Mouse (Mus musculus) limb, embryonic 14.5 days (tissue): ENCODE results near the gene Tctn1. TPM values are rescaled to one million over a fixed set of nuclear protein-coding genes. Genes with fewer than 3 reads are reported as not detected.

Source experiments
- ATAC-seq: fragments of 200-750 bp; cut with Nextera tagmentation; 2 replicates; pipeline ENCODE4 v1.8.0; 2017; ENCODE audit warnings: low read depth, moderate number of reproducible peaks, moderate TSS enrichment; ENCODE audit not compliant: low FRiP score
- DNase-seq: peaks from one replicate; pipeline ENCODE4 v3.0.0-alpha.2; 2015; ENCODE audit warnings: low spot score
- H3K27ac ChIP-seq: fragments of 300-500 bp; sonication (generic); replicated peaks from 2 replicates; pipeline ENCODE4 v1.5.1; 2014; ENCODE audit warnings: low read depth, mild to moderate bottlenecking, low read length, moderate library complexity, mixed read lengths
- H3K27me3 ChIP-seq: fragments of 300-500 bp; sonication (generic); 2 replicates; pipeline ENCODE4 v1.6.1; 2014; ENCODE audit warnings: low read length, mixed read lengths; ENCODE audit not compliant: control insufficient read depth, insufficient read depth
- H3K36me3 ChIP-seq: fragments of 300-500 bp; sonication (generic); 2 replicates; pipeline ENCODE4 v1.6.1; 2014; ENCODE audit warnings: mild to moderate bottlenecking, low read length, moderate library complexity, mixed read lengths; ENCODE audit not compliant: control insufficient read depth, insufficient read depth
- H3K4me1 ChIP-seq: fragments of 300-500 bp; sonication (generic); 2 replicates; pipeline ENCODE4 v1.6.1; 2014; ENCODE audit warnings: antibody characterized with exemption, low read length, mixed read lengths; ENCODE audit not compliant: control insufficient read depth, insufficient read depth
- H3K4me2 ChIP-seq: fragments of 300-500 bp; sonication (generic); replicated peaks from 2 replicates; pipeline ENCODE4 v1.6.1; 2014; ENCODE audit warnings: low read depth, mild to moderate bottlenecking, low read length, moderate library complexity; ENCODE audit not compliant: severe bottlenecking
- H3K4me3 ChIP-seq: fragments of 300-500 bp; sonication (generic); replicated peaks from 2 replicates; pipeline ENCODE4 v1.5.1; 2014; ENCODE audit warnings: low read length
- H3K9ac ChIP-seq: fragments of 300-500 bp; sonication (generic); 2 replicates; pipeline ENCODE4 v1.6.1; 2014; ENCODE audit warnings: mild to moderate bottlenecking, low read depth, low read length, moderate library complexity; ENCODE audit not compliant: severe bottlenecking
- H3K9me3 ChIP-seq: fragments of 300-500 bp; sonication (generic); 2 replicates; pipeline ENCODE4 v1.6.1; 2016; ENCODE audit warnings: low read length; ENCODE audit not compliant: control insufficient read depth
- POLR2A ChIP-seq: fragments of 200-500 bp; IDR thresholded peaks from 2 replicates; pipeline ENCODE4 v1.8.0; 2012; ENCODE audit warnings: inconsistent platforms, mild to moderate bottlenecking, moderate library complexity, borderline replicate concordance; ENCODE audit not compliant: insufficient read depth, insufficient read length; ENCODE audit errors: extremely low read depth
- WGBS: fragments of 180-500 bp; shearing (Covaris S2); extraction: QIAGEN DNeasy Blood & Tissue Kit; methylation state at CpG from one replicate; pipeline ENCODE4 v1.1.7; 2014; 5-methylcytosine and 5-hydroxymethylcytosine counted together
- polyA plus RNA-seq, 2 experiments: library from polyadenylated mRNA; depleted of rRNA in 1 of 2; stranded (reverse) in 1 of 2; unstranded in 1 of 2; fragments of >200 nt; fragmentation: Nextera tagmentation in 1 of 2; extraction: Ambion mirVana in 1 of 2; gene quantifications; 2 replicates each; pipeline versions ENCODE4 v1.2.1 to v1.2.3; 2012 to 2014

The Tctn1 gene
- polyA plus RNA-seq, 2 experiments = 5.5 to 28.3 TPM

GRCm38 (mm10) chr5:122200872-122201271 is 63.4 kb downstream of the Tctn1 start:
- Histone ChIP-seq H3K4me3 (no peak overlapping the region), H3K9me3 (no peaks in the 10 kb centered on the region), H3K36me3 (no peaks in the 10 kb centered on the region), H3K27ac (no peak overlapping the region), H3K4me2 (no peak overlapping the region), H3K9ac (no peak overlapping the region), H3K27me3 (no peaks in the 10 kb centered on the region), H3K4me1 (no peaks in the 10 kb centered on the region)
- ATAC-seq = no peak
- no peak for TF ChIP-seq POLR2A
- WGBS = 91% methylated on average over 4 of the region's 4 CpGs
- no peak for DNase-seq

- no peaks in the 10 kb centered on the region for H3K27me3 ChIP-seq
- TF ChIP-seq POLR2A = no peak
- H3K4me2 ChIP-seq = no peak overlapping the region
- H3K9me3 ChIP-seq = no peaks in the 10 kb centered on the region
- WGBS = 52% methylated on average over 3 of the region's 4 CpGs
- H3K27ac ChIP-seq = no peak overlapping the region
- no peak overlapping the region for H3K4me3 ChIP-seq
- H3K36me3 ChIP-seq = no peaks in the 10 kb centered on the region
- DNase-seq (no peak), ATAC-seq (no peak)
- H3K9ac ChIP-seq = no peak overlapping the region
- H3K4me1 ChIP-seq = no peaks in the 10 kb centered on the region
Observed at GRCm38 (mm10) chr5:122192347-122192746, 71.9 kb downstream of the Tctn1 start.

- H3K4me3 ChIP-seq = no peak overlapping the region
- ATAC-seq (no peak), DNase-seq (no peak)
- no peaks in the 10 kb centered on the region for H3K36me3 ChIP-seq
- no peaks in the 10 kb centered on the region for H3K4me1 ChIP-seq
- no peaks in the 10 kb centered on the region for H3K9me3 ChIP-seq
- TF ChIP-seq POLR2A = no peak
- H3K27me3 ChIP-seq = no peaks in the 10 kb centered on the region
- no peak overlapping the region for H3K27ac ChIP-seq
- WGBS = 72% methylated on average over 12 of the region's 12 CpGs
- no peak overlapping the region for H3K9ac ChIP-seq
- H3K4me2 ChIP-seq = no peak overlapping the region
Observed at GRCm38 (mm10) chr5:122191269-122192063, 72.8 kb downstream of the Tctn1 start.

GRCm38 (mm10) chr5:122190465-122190864 is 73.8 kb downstream of the Tctn1 start:
- WGBS = 75% methylated on average over 7 of the region's 7 CpGs
- no peaks in the 10 kb centered on the region for H3K27me3 ChIP-seq

GRCm38 (mm10) chr5:122189115-122189514 is 75.1 kb downstream of the Tctn1 start:
- Histone ChIP-seq H3K4me2 (no peak overlapping the region), H3K4me3 (no peak overlapping the region), H3K27ac (no peak overlapping the region), H3K9me3 (no peaks in the 10 kb centered on the region), H3K9ac (no peak overlapping the region), H3K36me3 (no peaks in the 10 kb centered on the region), H3K27me3 (no peaks in the 10 kb centered on the region), H3K4me1 (no peaks in the 10 kb centered on the region)
- TF ChIP-seq POLR2A = no peak
- ATAC-seq (no peak), DNase-seq (no peak)
- WGBS = 63% methylated on average over 3 of the region's 3 CpGs

More at GRCm38 (mm10) chr5:122190465-122190864, 73.8 kb downstream of the Tctn1 start:
- Histone ChIP-seq H3K36me3 (no peaks in the 10 kb centered on the region), H3K9me3 (no peaks in the 10 kb centered on the region), H3K27ac (no peak overlapping the region), H3K4me2 (no peak overlapping the region), H3K4me3 (no peak overlapping the region), H3K4me1 (no peaks in the 10 kb centered on the region), H3K9ac (no peak overlapping the region)
- ATAC-seq = no peak
- no peak for DNase-seq
- TF ChIP-seq POLR2A = no peak

Other genes starting within 250 kb of the Tctn1 start
- gene Cux2, start 214.4 kb downstream of the Tctn1 start, polyA plus RNA-seq (2012; rRNA removed) = 6.1 and 8.2 TPM in 2 replicates
- 3.0 and 3.2 TPM in 2 replicates for gene Cux2, start 214.4 kb downstream of the Tctn1 start, polyA plus RNA-seq (2014; fragmentation: Nextera tagmentation; extraction: Ambion mirVana)
- gene Myl2, start 163.5 kb downstream of the Tctn1 start, polyA plus RNA-seq (2012; rRNA removed) = 9.9 and 17.1 TPM in 2 replicates
- 5.3 and 11.2 TPM in 2 replicates for gene Myl2, start 163.5 kb downstream of the Tctn1 start, polyA plus RNA-seq (2014; fragmentation: Nextera tagmentation; extraction: Ambion mirVana)
- 0.09 and 0.21 TPM in 2 replicates for gene Ccdc63, start 123.6 kb downstream of the Tctn1 start, polyA plus RNA-seq (2012; rRNA removed)
- gene Ccdc63, start 123.6 kb downstream of the Tctn1 start, polyA plus RNA-seq (2014; fragmentation: Nextera tagmentation; extraction: Ambion mirVana) = not detected in 2 replicates
- gene Ppp1cc, start 106.2 kb downstream of the Tctn1 start, polyA plus RNA-seq (2012; rRNA removed) = 273 and 275 TPM in 2 replicates
- gene Ppp1cc, start 106.2 kb downstream of the Tctn1 start, polyA plus RNA-seq (2014; fragmentation: Nextera tagmentation; extraction: Ambion mirVana) = 234 TPM in 2 replicates
- 9.6 and 10.4 TPM in 2 replicates for gene Hvcn1, start 57.7 kb downstream of the Tctn1 start, polyA plus RNA-seq (2012; rRNA removed)
- gene Hvcn1, start 57.7 kb downstream of the Tctn1 start, polyA plus RNA-seq (2014; fragmentation: Nextera tagmentation; extraction: Ambion mirVana) = 8.6 and 8.9 TPM in 2 replicates
- gene Pptc7, start 19.9 kb upstream of the Tctn1 start, polyA plus RNA-seq (2012; rRNA removed) = 11.5 and 13.7 TPM in 2 replicates
- gene Pptc7, start 19.9 kb upstream of the Tctn1 start, polyA plus RNA-seq (2014; fragmentation: Nextera tagmentation; extraction: Ambion mirVana) = 7.6 and 8.9 TPM in 2 replicates
- gene Rad9b, start 89.8 kb upstream of the Tctn1 start, polyA plus RNA-seq (2012; rRNA removed) = 17.3 and 19.1 TPM in 2 replicates
- 9.7 and 10.0 TPM in 2 replicates for gene Rad9b, start 89.8 kb upstream of the Tctn1 start, polyA plus RNA-seq (2014; fragmentation: Nextera tagmentation; extraction: Ambion mirVana)
- gene Vps29, start 89.9 kb upstream of the Tctn1 start, polyA plus RNA-seq (2012; rRNA removed) = 90.6 and 106 TPM in 2 replicates
- gene Vps29, start 89.9 kb upstream of the Tctn1 start, polyA plus RNA-seq (2014; fragmentation: Nextera tagmentation; extraction: Ambion mirVana) = 212 and 216 TPM in 2 replicates
- gene Gpn3, start 107.4 kb upstream of the Tctn1 start, polyA plus RNA-seq (2012; rRNA removed) = 73.1 and 74.2 TPM in 2 replicates
- gene Gpn3, start 107.4 kb upstream of the Tctn1 start, polyA plus RNA-seq (2014; fragmentation: Nextera tagmentation; extraction: Ambion mirVana) = 63.4 and 64.1 TPM in 2 replicates
- 79.1 and 80.4 TPM in 2 replicates for gene Fam216a, start 107.9 kb upstream of the Tctn1 start, polyA plus RNA-seq (2012; rRNA removed)
- 78.1 and 82.8 TPM in 2 replicates for gene Fam216a, start 107.9 kb upstream of the Tctn1 start, polyA plus RNA-seq (2014; fragmentation: Nextera tagmentation; extraction: Ambion mirVana)
- 180 and 241 TPM in 2 replicates for gene Arpc3, start 127.4 kb upstream of the Tctn1 start, polyA plus RNA-seq (2012; rRNA removed)
- gene Arpc3, start 127.4 kb upstream of the Tctn1 start, polyA plus RNA-seq (2014; fragmentation: Nextera tagmentation; extraction: Ambion mirVana) = 46.2 and 51.0 TPM in 2 replicates
- gene Anapc7, start 157.2 kb upstream of the Tctn1 start, polyA plus RNA-seq (2012; rRNA removed) = 44.8 and 49.8 TPM in 2 replicates
- gene Anapc7, start 157.2 kb upstream of the Tctn1 start, polyA plus RNA-seq (2014; fragmentation: Nextera tagmentation; extraction: Ambion mirVana) = 27.6 and 31.2 TPM in 2 replicates
- 96.7 and 99.0 TPM in 2 replicates for gene Atp2a2, start 237.8 kb upstream of the Tctn1 start, polyA plus RNA-seq (2012; rRNA removed)
- gene Atp2a2, start 237.8 kb upstream of the Tctn1 start, polyA plus RNA-seq (2014; fragmentation: Nextera tagmentation; extraction: Ambion mirVana) = 36.5 and 39.7 TPM in 2 replicates